Mouse (Mus musculus) thymus, adult 2 months (tissue): ENCODE measurements at regions not wholly inside any gene's neighbourhood (a gene's known extent, or its start where the extent isn't known, plus 50 kb on each side); places are given as distances from the start of the nearest gene placed in this dataset.

Source experiments
- DNase-seq: peaks from one replicate; pipeline ENCODE4 v3.0.0; 2021
- H3K27ac ChIP-seq: fragments of 200-500 bp; 2 replicates; pipeline ENCODE4 v1.5.1; 2012; ENCODE audit warnings: low read length, control low read depth; ENCODE audit not compliant: control insufficient read depth, insufficient read depth
- H3K27me3 ChIP-seq: fragments of 200-500 bp; 2 replicates; pipeline ENCODE4 v1.6.1; 2012; ENCODE audit warnings: mild to moderate bottlenecking, low read length, moderate library complexity, mixed read lengths; ENCODE audit not compliant: control insufficient read depth, insufficient read depth
- H3K36me3 ChIP-seq: fragments of 200-500 bp; 2 replicates; pipeline ENCODE4 v1.6.1; 2012; ENCODE audit warnings: mild to moderate bottlenecking, low read length, moderate library complexity; ENCODE audit not compliant: control insufficient read depth, insufficient read depth
- H3K4me1 ChIP-seq: fragments of 200-500 bp; replicated peaks from 2 replicates; pipeline ENCODE4 v1.6.1; 2012; ENCODE audit warnings: low read length; ENCODE audit not compliant: control insufficient read depth, insufficient read depth
- H3K4me3 ChIP-seq: fragments of 200-500 bp; 2 replicates; pipeline ENCODE4 v1.5.1; 2012; ENCODE audit warnings: mild to moderate bottlenecking, low read length, control low read depth, moderate library complexity; ENCODE audit not compliant: control insufficient read depth, insufficient read depth
- CTCF ChIP-seq: fragments of 200-500 bp; IDR thresholded peaks from 2 replicates; pipeline ENCODE4 v1.5.1; 2012; ENCODE audit warnings: mild to moderate bottlenecking, control low read depth, low read length, moderate library complexity, borderline replicate concordance; ENCODE audit not compliant: control insufficient read depth, poor library complexity, insufficient read depth; ENCODE audit errors: extremely low read depth
- POLR2A ChIP-seq: fragments of 200-500 bp; IDR thresholded peaks from 2 replicates; pipeline ENCODE4 v1.6.1; 2012; ENCODE audit warnings: mild to moderate bottlenecking, low read length, control low read depth, moderate library complexity; ENCODE audit not compliant: control insufficient read depth, poor library complexity, insufficient read depth; ENCODE audit errors: extremely low read depth
- WGBS: fragments of 180-500 bp; shearing (Covaris S2); methylation state at CpG from one replicate; pipeline ENCODE4 v1.1.7; 2018; 5-methylcytosine and 5-hydroxymethylcytosine counted together

DNA sequence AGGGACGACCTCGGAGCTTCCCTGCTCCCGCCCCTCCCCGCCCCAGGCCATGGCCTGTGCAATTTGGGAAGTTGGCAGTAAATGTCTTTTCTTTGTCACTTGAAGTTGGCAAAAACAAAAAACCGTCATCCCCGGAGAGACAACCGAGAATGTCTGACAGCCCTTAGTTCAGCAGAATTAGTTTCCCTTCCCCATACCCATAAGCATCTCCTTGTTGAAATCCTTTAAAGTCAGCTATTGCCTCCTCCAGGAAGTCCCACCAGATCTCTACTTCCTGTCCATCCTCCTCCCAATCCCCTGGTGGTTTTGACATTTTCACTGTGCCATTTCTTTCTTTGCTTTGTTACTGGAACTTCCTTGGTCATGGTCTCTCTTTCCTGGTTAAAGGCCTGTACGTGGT is 54.8 kb downstream of the Foxb1 start:
- H3K27ac ChIP-seq = no peak overlapping the region
- no peaks in the 10 kb centered on the region for H3K4me1 ChIP-seq
- H3K4me3 ChIP-seq = no peak overlapping the region
- no peak for DNase-seq
- no peaks in the 10 kb centered on the region for H3K36me3 ChIP-seq
- 86% methylated on average over 8 of the region's 8 CpGs for WGBS
- no peaks in the 10 kb centered on the region; the same call in 1 of the 2 replicates for H3K27me3 ChIP-seq
- TF ChIP-seq CTCF (no peak), POLR2A (no peak)

DNA sequence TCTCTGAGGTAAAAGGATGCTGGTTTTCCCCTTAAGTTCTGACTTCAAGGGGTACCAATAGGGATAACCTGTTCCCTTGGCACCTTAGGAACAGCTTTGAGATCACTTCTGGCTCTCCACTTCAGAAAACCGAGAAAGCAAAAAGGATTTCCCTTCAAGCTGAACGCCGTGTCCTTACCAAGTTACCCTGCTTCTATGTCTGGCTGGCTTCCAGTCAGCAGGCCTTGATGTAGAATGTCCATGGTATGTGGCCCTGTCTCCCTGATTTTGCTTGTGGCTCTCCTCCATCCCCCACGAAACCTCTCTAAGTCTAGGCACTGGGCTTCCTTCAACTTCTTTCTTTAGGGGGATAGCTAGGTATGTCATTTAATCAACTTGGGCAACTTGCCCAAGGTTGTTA is 55.7 kb downstream of the Foxb1 start:
- WGBS = 87% methylated on average over 4 of the region's 4 CpGs
- no peaks in the 10 kb centered on the region; the same call in 1 of the 2 replicates for H3K27me3 ChIP-seq
- DNase-seq = no peak
- H3K4me3 ChIP-seq = no peak overlapping the region
- no peaks in the 10 kb centered on the region for H3K4me1 ChIP-seq
- H3K27ac ChIP-seq = no peak overlapping the region
- TF ChIP-seq CTCF (no peak), POLR2A (no peak)
- H3K36me3 ChIP-seq = no peaks in the 10 kb centered on the region

DNA sequence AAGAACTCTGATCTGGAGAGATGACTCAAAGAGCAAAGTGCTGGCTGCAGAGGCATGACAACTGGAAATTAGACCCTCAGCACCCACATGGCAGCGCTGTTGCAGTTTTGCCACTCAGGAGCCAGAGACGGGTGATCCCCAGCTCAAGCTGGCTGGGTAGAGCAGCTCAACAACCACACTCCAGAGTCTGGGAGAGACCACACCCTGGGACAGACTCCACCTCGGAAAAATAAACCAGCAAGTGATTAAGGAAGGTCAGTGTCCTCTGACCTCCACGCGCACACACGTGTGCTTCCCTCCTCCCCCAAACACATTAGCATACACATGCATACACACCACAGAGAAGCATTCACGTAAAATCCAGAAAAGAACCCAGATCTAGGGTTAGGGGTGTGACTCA is 57.0 kb downstream of the Foxb1 start:
- Histone ChIP-seq H3K4me1 (no peaks in the 10 kb centered on the region), H3K27ac (no peak overlapping the region), H3K36me3 (no peaks in the 10 kb centered on the region), H3K4me3 (no peak overlapping the region), H3K27me3 (no peaks in the 10 kb centered on the region; the same call in 1 of the 2 replicates)
- WGBS = 86% methylated on average over 7 of the region's 7 CpGs
- TF ChIP-seq POLR2A = no peak
- no peak for TF ChIP-seq CTCF
- DNase-seq = no peak

DNA sequence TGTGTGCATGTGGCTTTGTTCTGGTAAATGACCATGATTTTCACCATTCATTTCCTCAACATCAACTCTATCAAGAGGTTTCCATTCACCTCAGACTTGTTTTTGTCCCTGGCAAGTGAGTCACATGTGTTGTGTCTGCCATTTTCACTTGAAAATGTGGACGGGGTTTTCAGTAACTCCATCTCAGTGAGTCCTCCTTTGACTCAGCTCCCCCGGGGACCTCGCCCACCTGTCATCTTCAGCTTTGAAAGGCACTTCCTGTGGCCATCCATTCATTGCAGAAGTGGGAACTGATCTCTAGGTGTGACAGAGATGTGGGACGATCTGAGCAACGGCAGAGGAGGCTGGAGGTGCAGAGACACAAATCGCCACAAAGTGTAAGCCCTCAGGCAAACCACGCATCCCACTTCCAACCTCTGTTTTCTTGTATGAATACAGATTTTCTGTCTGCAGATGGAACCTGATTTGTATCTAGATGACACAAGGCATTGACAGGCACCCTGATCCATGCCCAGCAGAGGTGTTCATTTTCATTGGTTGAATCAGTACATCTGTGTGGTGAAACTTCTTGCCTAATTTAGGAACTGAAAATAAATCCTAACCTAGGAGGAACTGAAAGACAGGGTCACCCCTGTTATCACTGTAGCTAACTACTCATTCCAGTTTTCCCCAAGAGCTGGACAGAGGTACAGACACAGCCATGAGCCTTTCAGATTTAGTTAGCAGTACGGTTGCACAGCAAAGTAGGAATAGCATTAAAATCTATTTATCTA is 58.4 kb downstream of the Foxb1 start:
- H3K4me1 ChIP-seq = no peaks in the 10 kb centered on the region
- H3K36me3 ChIP-seq = no peaks in the 10 kb centered on the region
- no peaks in the 10 kb centered on the region; the same call in 1 of the 2 replicates for H3K27me3 ChIP-seq
- TF ChIP-seq CTCF (no peak), POLR2A (no peak)
- no peak overlapping the region for H3K27ac ChIP-seq
- H3K4me3 ChIP-seq = no peak overlapping the region
- DNase-seq = no peak
- WGBS = 48% methylated on average over 8 of the region's 8 CpGs

DNA sequence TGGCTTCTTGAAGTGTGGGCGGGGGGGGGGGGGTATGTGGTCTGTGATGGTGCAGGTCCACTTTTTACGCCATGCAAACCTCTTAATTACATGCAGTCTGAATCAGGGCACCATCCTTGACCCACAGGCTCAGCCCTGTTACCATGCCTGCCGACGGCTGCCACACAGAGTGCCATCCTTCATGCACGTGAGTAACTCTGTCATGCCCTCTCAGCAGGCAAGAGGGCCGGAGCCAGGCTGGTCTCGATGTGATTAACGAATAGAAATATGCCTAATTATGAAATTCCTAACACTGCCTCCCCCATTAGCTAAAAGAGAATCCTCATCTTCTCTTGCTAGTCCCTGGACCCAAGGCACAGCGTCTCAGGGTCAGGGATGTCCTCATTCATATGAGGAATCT is 60.0 kb downstream of the Foxb1 start:
- no peak overlapping the region for H3K27ac ChIP-seq
- 89% methylated on average over 9 of the region's 9 CpGs for WGBS
- H3K27me3 ChIP-seq = no peaks in the 10 kb centered on the region
- TF ChIP-seq POLR2A (no peak), CTCF (no peak)
- H3K36me3 ChIP-seq = no peaks in the 10 kb centered on the region
- no peak for DNase-seq
- no peaks in the 10 kb centered on the region for H3K4me1 ChIP-seq
- H3K4me3 ChIP-seq = no peak overlapping the region

DNA sequence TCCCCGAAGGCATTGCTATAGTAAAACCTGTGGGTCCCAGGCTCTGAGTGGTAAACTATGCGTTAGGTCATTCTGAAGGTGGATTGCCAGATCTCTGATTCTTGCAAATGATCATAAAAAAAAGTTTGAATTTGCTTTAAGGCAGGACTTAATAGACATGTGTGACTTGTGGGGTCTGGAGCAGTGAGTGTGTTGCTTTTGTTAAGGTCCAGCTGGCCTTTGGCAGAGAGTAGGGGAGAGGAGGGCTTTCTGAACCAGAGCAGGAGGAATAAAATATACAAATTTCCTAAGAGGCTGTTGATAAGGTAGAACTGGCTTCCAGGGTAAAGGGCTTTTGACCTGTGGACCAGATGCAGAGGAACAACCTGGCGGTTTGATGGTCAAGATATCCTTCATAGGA is 69.0 kb downstream of the Foxb1 start:
- no peak for DNase-seq
- H3K4me3 ChIP-seq = no peak overlapping the region
- no peaks in the 10 kb centered on the region for H3K36me3 ChIP-seq
- no peaks in the 10 kb centered on the region for H3K27me3 ChIP-seq
- 87% methylated on average over 3 of the region's 3 CpGs for WGBS
- H3K27ac ChIP-seq = no peak overlapping the region
- H3K4me1 ChIP-seq = no peaks in the 10 kb centered on the region
- TF ChIP-seq POLR2A (no peak), CTCF (no peak)
